Mouse (Mus musculus) T-helper 17 cell (primary cell): ENCODE measurements around the gene Trim11.

Source experiments
- in situ Hi-C, 2 experiments: fragments of 300-600 bp; cut with MboI, MseI; formaldehyde crosslinking; loops; 1 replicate in 1 of 2; 2 replicates in 1 of 2; pipeline ENCODE4 v1.15.1; 2025; ENCODE audit warnings: high pct_unique_total_duplicates in 2 of 2

Gene Trim11

DNA sequence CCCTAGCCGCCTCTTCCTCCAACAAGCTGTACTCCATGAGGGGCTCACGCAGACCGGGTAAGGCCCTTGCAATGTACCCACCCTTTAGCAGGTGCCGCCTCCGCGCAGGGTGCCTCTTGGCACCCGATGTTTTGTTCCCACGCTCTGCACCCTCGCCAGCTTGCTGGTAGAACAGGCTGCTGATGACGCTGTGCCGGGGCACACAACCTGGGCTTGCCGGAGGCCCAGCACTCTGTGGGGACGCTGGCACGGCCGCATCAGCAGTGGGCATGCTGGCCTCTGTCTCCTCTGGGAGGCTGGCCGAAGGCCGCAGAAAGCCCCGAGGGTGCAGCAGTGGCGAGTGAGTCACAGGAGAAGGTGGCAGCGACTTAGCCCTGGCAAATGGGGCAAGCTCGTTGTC is 22.7 kb downstream of the Trim11 start:
- in situ Hi-C loops, result no loop called here

DNA sequence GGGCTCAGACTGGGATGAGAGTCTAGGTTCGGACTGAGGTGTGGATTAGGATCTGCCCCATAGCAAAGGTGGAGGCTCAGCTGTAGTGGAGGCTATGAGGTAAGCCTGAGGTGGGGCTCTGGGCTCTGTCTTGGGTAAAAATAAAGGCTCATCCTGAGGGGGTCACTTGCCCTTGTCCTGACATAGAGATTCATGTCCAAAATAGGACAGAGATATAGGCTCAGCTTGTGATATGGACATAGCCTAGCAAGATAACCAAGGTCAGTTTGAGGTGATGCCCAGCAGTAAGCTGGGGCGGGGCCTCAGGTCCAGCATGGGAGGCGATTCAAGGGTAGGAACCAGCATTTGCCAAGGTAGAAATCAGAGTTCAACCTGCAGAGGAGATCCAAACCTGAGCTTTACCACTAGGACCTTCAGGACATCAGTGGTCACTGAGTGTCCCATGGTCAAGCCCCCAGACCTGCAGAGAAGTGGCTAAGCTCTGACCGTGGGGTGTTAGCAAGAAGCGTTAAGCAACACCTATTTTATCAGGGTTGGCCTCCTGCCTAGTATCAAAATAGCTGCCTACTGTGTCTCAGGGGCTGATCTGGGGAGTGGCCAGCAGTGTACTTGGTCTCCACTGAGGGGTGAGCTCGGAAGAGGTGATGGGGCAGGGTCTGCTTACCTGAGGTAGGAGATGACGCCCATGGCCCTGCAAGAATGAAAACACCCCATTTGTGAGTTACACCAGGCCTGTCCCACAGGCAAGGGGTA is 24.6 kb downstream of the Trim11 start:
- in situ Hi-C loops, result no loop called here

DNA sequence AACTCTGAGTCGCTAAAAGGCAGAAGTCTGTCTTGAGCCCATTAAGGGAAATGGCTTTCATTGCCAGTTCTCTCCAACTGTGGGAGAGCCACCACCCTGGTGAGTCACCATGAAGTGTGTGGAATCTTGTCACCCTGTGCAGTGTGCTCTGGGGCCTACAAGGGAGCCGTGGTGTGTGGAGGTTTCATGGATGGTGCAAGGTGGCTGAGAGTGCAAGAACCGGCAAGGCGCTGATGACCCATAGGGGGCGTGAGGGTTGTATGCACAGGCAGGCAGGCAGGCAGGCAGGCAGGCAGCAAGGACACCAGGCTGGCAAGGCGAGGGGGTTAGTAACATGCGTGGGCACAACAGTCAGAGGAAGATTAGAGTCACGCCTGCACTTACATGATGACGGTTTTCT is 37.2 kb downstream of the Trim11 start:
- in situ Hi-C loops, result no loop called here

DNA sequence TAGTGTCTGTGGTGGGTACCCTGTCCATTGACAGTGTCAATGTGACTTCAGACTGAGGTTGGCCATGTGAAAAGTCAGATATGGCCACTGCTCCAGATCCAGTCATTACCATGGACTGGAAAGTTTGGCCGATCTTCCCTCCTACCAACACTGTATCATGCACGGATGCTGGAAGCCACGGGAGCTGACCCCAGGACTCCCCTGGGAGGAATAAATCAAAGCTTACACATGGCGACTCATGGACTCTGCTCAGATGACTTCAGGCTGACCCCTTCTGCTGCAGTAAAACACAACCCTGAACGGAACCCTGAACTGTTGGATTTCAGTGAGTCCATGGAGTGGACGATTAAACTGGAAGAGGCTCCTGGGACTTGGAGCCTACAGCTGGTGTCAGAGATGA is 48.5 kb downstream of the Trim11 start:
- in situ Hi-C loops, result no loop called here

DNA sequence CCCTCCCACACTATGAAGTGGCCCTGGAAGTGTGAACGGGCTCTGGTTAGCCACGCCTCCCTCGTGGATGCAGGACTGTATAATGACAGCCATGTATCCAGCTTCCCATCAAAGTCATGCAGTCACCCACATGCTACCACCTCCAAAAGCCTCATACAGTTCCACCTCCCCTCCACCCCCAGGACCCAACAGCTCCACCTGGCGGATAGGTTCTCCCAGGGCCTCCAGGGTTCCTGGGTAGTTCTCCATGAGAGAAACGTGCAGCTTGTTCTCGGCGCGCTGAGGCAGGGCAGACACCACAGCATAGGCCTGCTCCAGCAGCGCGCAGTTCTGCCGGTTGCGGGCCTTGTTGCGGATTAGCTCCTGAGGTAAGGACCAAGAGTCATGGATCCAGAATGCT is 51.1 kb downstream of the Trim11 start:
- in situ Hi-C loops, result no loop called here
